ENCODE assay signal across 8 mouse cellular contexts in the genomic region with DNA sequence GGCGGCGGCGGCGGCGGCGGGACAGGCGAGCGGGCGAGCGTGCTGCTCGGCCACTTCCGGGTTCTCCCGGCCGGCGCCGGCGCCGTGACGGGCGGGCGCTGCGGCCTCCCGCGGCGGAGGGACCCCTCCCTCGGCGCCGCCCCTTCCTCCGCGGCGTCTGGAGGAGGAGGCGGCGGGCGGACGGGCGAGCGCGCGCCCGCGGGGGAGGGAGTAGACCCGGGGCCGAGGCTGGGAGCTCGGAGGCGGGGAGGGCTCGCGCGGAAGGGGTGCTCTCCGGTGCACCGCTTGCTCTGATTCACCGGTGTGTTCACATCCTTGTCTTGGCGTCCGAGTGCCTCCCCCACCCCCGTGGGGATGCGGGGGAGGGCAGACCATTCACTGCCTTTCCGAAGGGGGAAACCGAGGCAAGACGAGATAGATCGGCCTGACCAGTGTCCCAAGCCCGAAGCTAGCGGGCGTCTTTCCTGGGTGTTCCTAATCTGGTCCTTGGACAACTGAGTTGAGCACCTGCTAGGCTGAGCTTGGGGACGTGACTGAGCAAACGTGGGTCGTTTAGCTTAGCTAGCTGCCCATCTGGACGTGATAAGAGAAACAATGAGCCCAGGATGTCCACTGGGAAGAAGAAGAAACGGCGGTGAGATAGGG. TPM values are rescaled to one million over a fixed set of nuclear protein-coding genes. Genes with fewer than 3 reads are reported as not detected.
A peak's percentile ranks its signal among the peaks of the same experiment; 100 is the strongest.
DNase-seq lines count a peak whose midpoint lies in the region; ATAC-seq and TF ChIP-seq lines count a peak whose summit lies in the region.

Klhl2 (minus strand) TSS at position 121 of the 645 bp plus-strand sequence.

- TF ChIP-seq EP300 in CH12.LX (IDR thresholded peaks at IDR 0.05; ENCODE audit: low read length): no peak
- TF ChIP-seq EP300 in lung, postnatal 0 days (IDR thresholded peaks at IDR 0.05): no peak

- H3K9me3 ChIP-seq in CH12.LX (replicated peaks; ENCODE audit: low read length): no peaks in the 10 kb centered on the region
- no peaks in the 10 kb centered on the region for H3K9me3 ChIP-seq in forebrain, embryonic 13.5 days (replicated peaks)
- no peaks in the 10 kb centered on the region for H3K9me3 ChIP-seq in lung, postnatal 0 days (ENCODE audit: low read length)

- H3K4me2 ChIP-seq in CH12.LX (ENCODE audit: insufficient read depth, low read depth, poor library complexity, severe bottlenecking): peak within 1 kb of the TSS; percentile 98
- peak within 1 kb of the TSS; percentile 76 for H3K4me2 ChIP-seq in forebrain, embryonic 13.5 days
- peak within 1 kb of the TSS; percentile 92 for H3K4me2 ChIP-seq in lung, postnatal 0 days (replicated peaks; ENCODE audit: low read depth, low read length)

- in situ Hi-C loops in CH12.LX (cut with MboI; ENCODE audit: low pct_ligation_motif_present, low pct_unique_long_range_greater_than_20kb, low sequenced_read_pairs): loop anchor here (25.0 kb wide), 1 partner anchor 87 kb away; the partner anchor contains the start of gene Tmem192

- under 1% methylated on average over 27 of the region's 68 CpGs for WGBS in forebrain, embryonic 13.5 days
- under 1% methylated on average over 23 of the region's 68 CpGs for WGBS in lung, postnatal 0 days

- peak within 1 kb of the TSS; percentile 11; the same call in 1 of the 2 replicates for H3K27ac ChIP-seq in CH12.LX (ENCODE audit: insufficient read depth, low read depth)
- H3K27ac ChIP-seq in brown adipose tissue, adult 24 weeks (replicated peaks; ENCODE audit: low read depth, low read length): peak within 1 kb of the TSS; percentile 77
- H3K27ac ChIP-seq in forebrain, embryonic 13.5 days: peak within 1 kb of the TSS; percentile 89
- peak within 1 kb of the TSS; percentile 99 for H3K27ac ChIP-seq in layer of hippocampus, adult 2 months
- H3K27ac ChIP-seq in lung, postnatal 0 days (ENCODE audit: low read length): peak within 1 kb of the TSS; percentile 82

- H3K36me3 ChIP-seq in CH12.LX (replicated peaks in 1 of 2; ENCODE audit: control insufficient read depth in 1 of 2, insufficient read depth in 1 of 2, low read length in 1 of 2): peaks cover 0 to 1% of the 10 kb centered on the region in 2 experiments
- no peaks in the 10 kb centered on the region for H3K36me3 ChIP-seq in forebrain, embryonic 13.5 days (ENCODE audit: poor library complexity, severe bottlenecking)
- H3K36me3 ChIP-seq in lung, postnatal 0 days (ENCODE audit: insufficient read depth, low read length): no peaks in the 10 kb centered on the region

- peak within 1 kb of the TSS; percentile 65 to 99 (median 72) for H3K4me3 ChIP-seq in CH12.LX (replicated peaks in 1 of 3; ENCODE audit: low read depth in 2 of 3, low read length in 2 of 3, poor library complexity in 1 of 3)
- peak within 1 kb of the TSS; percentile 94 for H3K4me3 ChIP-seq in brown adipose tissue, adult 24 weeks (ENCODE audit: insufficient read depth, low read depth, low read length)
- peak within 1 kb of the TSS; percentile 82 for H3K4me3 ChIP-seq in forebrain, embryonic 13.5 days
- peak within 1 kb of the TSS; percentile 98 for H3K4me3 ChIP-seq in layer of hippocampus, adult 2 months
- H3K4me3 ChIP-seq in lung, postnatal 0 days (ENCODE audit: low read depth, low read length): peak within 1 kb of the TSS; percentile 90

- peak; percentile 90 for ATAC-seq in forebrain, embryonic 13.5 days
- ATAC-seq in lung, postnatal 0 days: peak; percentile 93

- intact Hi-C loops in heart, postnatal 25 days (cut with DNase I): loop anchor here (2.0 to 5.0 kb wide), 3 partner anchors 31 to 118 kb away; partner anchors contain the start of gene Msmo1

- peak within 1 kb of the TSS; percentile 86 for H3K9ac ChIP-seq in CH12.LX (ENCODE audit: insufficient read depth, low read depth)
- peak within 1 kb of the TSS; percentile 92 for H3K9ac ChIP-seq in forebrain, embryonic 13.5 days
- H3K9ac ChIP-seq in lung, postnatal 0 days (replicated peaks; ENCODE audit: low read depth): peak within 1 kb of the TSS; percentile 78

- dilution Hi-C loops in CH12.LX (cut with MboI; ENCODE audit: extremely low pct_ligation_motif_present, extremely low pct_unique_long_range_greater_than_20kb, low sequenced_read_pairs): no loop called here

- H3K4me1 ChIP-seq in CH12.LX (ENCODE audit: control insufficient read depth in 1 of 2, insufficient read depth in 2 of 2): peaks cover 6 to 29% of the 10 kb centered on the region in 2 experiments
- H3K4me1 ChIP-seq in brown adipose tissue, adult 24 weeks (ENCODE audit: control insufficient read depth, insufficient read depth, insufficient read length, low read length): peaks cover 17% of the 10 kb centered on the region
- H3K4me1 ChIP-seq in forebrain, embryonic 13.5 days: peaks cover 33% of the 10 kb centered on the region
- no peaks in the 10 kb centered on the region for H3K4me1 ChIP-seq in lung, postnatal 0 days (ENCODE audit: insufficient read depth, low read depth, low read length)

- H3K27me3 ChIP-seq in CH12.LX (replicated peaks): no peaks in the 10 kb centered on the region
- H3K27me3 ChIP-seq in forebrain, embryonic 13.5 days: no peaks in the 10 kb centered on the region
- H3K27me3 ChIP-seq in lung, postnatal 0 days (replicated peaks; ENCODE audit: insufficient read depth, low read length): no peaks in the 10 kb centered on the region

- DNase-seq in CH12.LX (ENCODE audit: extremely low read depth): peak; percentile 47
- peak; percentile 65 for DNase-seq in heart, postnatal 25 days (ENCODE audit: low spot score)
- peak; percentile 65 to 75 for DNase-seq in layer of hippocampus, adult 2 months (ENCODE audit: low spot score in 2 of 2)
- DNase-seq in lung, postnatal 0 days (ENCODE audit: low spot score): peak; percentile 90
- DNase-seq in ovary, postnatal 14 days (ENCODE audit: low spot score): peak; percentile 64
- DNase-seq in thymus, postnatal 14 days: peak; percentile 82

- TF ChIP-seq CTCF in CH12.LX (conservative IDR thresholded peaks at IDR 0.05 in 1 of 2, IDR thresholded peaks at IDR 0.05 in 1 of 2; ENCODE audit: low read depth in 2 of 2, low read length in 2 of 2): no peak
- no peak for TF ChIP-seq CTCF in layer of hippocampus, adult 2 months (conservative IDR thresholded peaks at IDR 0.05)
- no peak for TF ChIP-seq CTCF in lung, postnatal 0 days (IDR thresholded peaks at IDR 0.05)

- TF ChIP-seq POLR2A in CH12.LX (IDR thresholded peaks at IDR 0.05; ENCODE audit: low read depth, low read length): peak; percentile 66

- TF ChIP-seq RAD21 in CH12.LX (IDR thresholded peaks at IDR 0.05; ENCODE audit: low read depth, low read length): no peak

- H3K79me2 ChIP-seq in CH12.LX (replicated peaks; ENCODE audit: control insufficient read depth, extremely low read depth, insufficient read depth, poor library complexity, severe bottlenecking): peaks cover 9% of the 10 kb centered on the region

TF ChIP-seq in CH12.LX, 34 proteins besides CTCF, POLR2A, EP300 and RAD21:
- TF ChIP-seq MAX (IDR thresholded peaks at IDR 0.05; ENCODE audit: low read length): no peak
- peak; percentile 72 for TF ChIP-seq NELFE (IDR thresholded peaks at IDR 0.05; ENCODE audit: low read depth, low read length)
- TF ChIP-seq ZMIZ1 (IDR thresholded peaks at IDR 0.05; ENCODE audit: low read depth, low read length): peak; percentile 57
- TF ChIP-seq ELF1 (IDR thresholded peaks at IDR 0.05; ENCODE audit: low read depth, low read length): peak; percentile 93
- peak; percentile 32; the same call in 1 of the 2 replicates for TF ChIP-seq HCFC1 (IDR thresholded peaks at IDR 0.05; ENCODE audit: low read depth, low read length)
- TF ChIP-seq MAZ (IDR thresholded peaks at IDR 0.05; ENCODE audit: low read depth, low read length): peak; percentile 68; the same call in 1 of the 2 replicates
- no peak for TF ChIP-seq PAX5 (IDR thresholded peaks at IDR 0.05; ENCODE audit: low read length)
- no peak for TF ChIP-seq IRF4 (IDR thresholded peaks at IDR 0.05; ENCODE audit: low read depth, low read length)
- TF ChIP-seq UBTF (IDR thresholded peaks at IDR 0.05; ENCODE audit: low read depth, low read length): 0 out of 2 replicates have a peak, but pooled peaks have one; percentile 57
- TF ChIP-seq NRF1 (IDR thresholded peaks at IDR 0.05; ENCODE audit: low read depth, low read length): peak; percentile 80
- TF ChIP-seq ZKSCAN1 (IDR thresholded peaks at IDR 0.05; ENCODE audit: borderline replicate concordance, low read depth, low read length): no peak

RNA-seq across cellular contexts. Expression of gene Klhl2, which starts in this region (rescaled TPM):
- total RNA-seq in CH12.LX (2012; rRNA removed) (11.5 and 12.3 TPM in 2 replicates), CH12.LX (2014; rRNA removed) (10.8 and 11.8 TPM in 2 replicates)
- 9.3 and 11.0 TPM in 2 replicates for polyA plus RNA-seq in CH12.LX (2012; ENCODE audit: insufficient read length, low read depth)
- 21.9 and 30.3 TPM in 2 replicates for polyA plus RNA-seq in brown adipose tissue, adult 24 weeks (2012; ENCODE audit: insufficient read depth, insufficient read length, missing spikeins)
- 12.5 and 13.9 TPM in 2 replicates for polyA plus RNA-seq in forebrain, embryonic 13.5 days (2015; fragmentation: Nextera tagmentation; extraction: Ambion mirVana)
- total RNA-seq in heart, postnatal 25 days (2021): 10 to 100 TPM; 11.4 to 13.1 TPM
- 100 to 1,000 TPM; 303 to 323 TPM for total RNA-seq in layer of hippocampus, adult 2 months (2021)
- polyA plus RNA-seq in lung, postnatal 0 days (2015; fragmentation: Nextera tagmentation; extraction: Ambion mirVana): 12.6 and 14.0 TPM in 2 replicates

Comparison
In these comparisons a context has a peak if more than half of its experiments do, and no peak if none do; other contexts are left out.
1. Peak in every context shown above with its lines: DNase-seq, ATAC-seq, H3K4me3 ChIP-seq and H3K27ac ChIP-seq.
2. RNA of gene Klhl2 (total RNA-seq): 303 to 323 TPM in layer of hippocampus, adult 2 months; 11.4 to 13.1 TPM in heart, postnatal 25 days and 10.8 to 12.3 TPM in CH12.LX; every median in the first group is over 10 times any median in the second.
3. H3K27ac ChIP-seq: peak in every context shown above with its lines; median percentile 99 in layer of hippocampus, adult 2 months; 89 in forebrain, embryonic 13.5 days; 82 in lung, postnatal 0 days; 77 in brown adipose tissue, adult 24 weeks; 11 in CH12.LX.